Mouse (Mus musculus): ENCODE data around the gene Ephx3. TPM values are rescaled to one million over a fixed set of nuclear protein-coding genes. Genes with fewer than 3 reads are reported as not detected.
"Not testable (repeated sequence)": the region's sequence is repeated elsewhere in the genome, so short reads cannot be mapped to it uniquely, and the experiment has no call there.

Ephx3 gene
- not detected in 2 replicates for polyA plus RNA-seq (2014; fragmentation: Nextera tagmentation; extraction: Ambion mirVana)

- WGBS: 6% methylated on average over 42 of the region's 42 CpGs
- ATAC-seq (peak; percentile 40; the same call in 1 of the 2 replicates), DNase-seq (ENCODE audit: low spot score) (peak; percentile 55)
- H3K9me3 ChIP-seq (replicated peaks; ENCODE audit: control insufficient read depth, low read length): no peaks in the 10 kb centered on the region
- H3K4me2 ChIP-seq (ENCODE audit: low read length): peak within 1 kb of the TSS; percentile 71
- H3K36me3 ChIP-seq (ENCODE audit: control insufficient read depth, insufficient read depth, low read length): no peaks in the 10 kb centered on the region
- H3K27ac ChIP-seq (ENCODE audit: low read depth, low read length): no peak within 1 kb of the TSS
- peak within 1 kb of the TSS; percentile 31 for H3K4me3 ChIP-seq (ENCODE audit: low read depth, low read length)
- H3K27me3 ChIP-seq (replicated peaks; ENCODE audit: control insufficient read depth, insufficient read depth, low read length): no peaks in the 10 kb centered on the region
- H3K9ac ChIP-seq (ENCODE audit: low read length): peak within 1 kb of the TSS; percentile 46
- H3K4me1 ChIP-seq (ENCODE audit: control insufficient read depth, insufficient read depth, low read length): 0 out of 2 replicates have a peak, but pooled peaks cover 2% of the 10 kb centered on the region
Measured at GRCm38 (mm10) chr17:32188863-32189636, at the start of gene Ephx3. TSS of gene Ephx3 (minus strand) at chr17:32189549.

- H3K4me2 ChIP-seq (ENCODE audit: low read length): no peak overlapping the region
- no peak overlapping the region for H3K4me3 ChIP-seq (ENCODE audit: low read depth, low read length)
- H3K36me3 ChIP-seq (ENCODE audit: control insufficient read depth, insufficient read depth, low read length): 0 out of 2 replicates have a peak, but pooled peaks cover 4% of the 10 kb centered on the region
- DNase-seq (ENCODE audit: low spot score): no peak
- no peak for ATAC-seq
- peaks cover 6% of the 10 kb centered on the region; the same call in 1 of the 2 replicates for H3K4me1 ChIP-seq (ENCODE audit: control insufficient read depth, insufficient read depth, low read length)
- no peaks in the 10 kb centered on the region for H3K9me3 ChIP-seq (replicated peaks; ENCODE audit: control insufficient read depth, low read length)
- no peak overlapping the region for H3K9ac ChIP-seq (ENCODE audit: low read length)
- WGBS: 92% methylated on average over 1 of the region's 1 CpGs
- H3K27ac ChIP-seq (ENCODE audit: low read depth, low read length): no peak overlapping the region
- no peaks in the 10 kb centered on the region for H3K27me3 ChIP-seq (replicated peaks; ENCODE audit: control insufficient read depth, insufficient read depth, low read length)
Measured at GRCm38 (mm10) chr17:32238589-32238988, 49.2 kb upstream of the Ephx3 start.

- no peak overlapping the region for H3K4me2 ChIP-seq (ENCODE audit: low read length)
- no peak overlapping the region for H3K4me3 ChIP-seq (ENCODE audit: low read depth, low read length)
- DNase-seq (ENCODE audit: low spot score) (peak; percentile 92), ATAC-seq (peak; percentile 79)
- WGBS: 36% methylated on average over 5 of the region's 5 CpGs
- no peaks in the 10 kb centered on the region for H3K36me3 ChIP-seq (ENCODE audit: control insufficient read depth, insufficient read depth, low read length)
- no peak overlapping the region for H3K9ac ChIP-seq (ENCODE audit: low read length)
- peaks cover 6% of the 10 kb centered on the region; the same call in 1 of the 2 replicates for H3K4me1 ChIP-seq (ENCODE audit: control insufficient read depth, insufficient read depth, low read length)
- H3K9me3 ChIP-seq (replicated peaks; ENCODE audit: control insufficient read depth, low read length): no peaks in the 10 kb centered on the region
- H3K27ac ChIP-seq (ENCODE audit: low read depth, low read length): peak overlapping the region; percentile 71
- no peaks in the 10 kb centered on the region for H3K27me3 ChIP-seq (replicated peaks; ENCODE audit: control insufficient read depth, insufficient read depth, low read length)
Measured at GRCm38 (mm10) chr17:32235534-32236191, 46.3 kb upstream of the Ephx3 start.

GRCm38 (mm10) chr17:32233174-32233573 is 43.8 kb upstream of the Ephx3 start:
- ATAC-seq: peak; percentile 28; the same call in 1 of the 2 replicates

DNA sequence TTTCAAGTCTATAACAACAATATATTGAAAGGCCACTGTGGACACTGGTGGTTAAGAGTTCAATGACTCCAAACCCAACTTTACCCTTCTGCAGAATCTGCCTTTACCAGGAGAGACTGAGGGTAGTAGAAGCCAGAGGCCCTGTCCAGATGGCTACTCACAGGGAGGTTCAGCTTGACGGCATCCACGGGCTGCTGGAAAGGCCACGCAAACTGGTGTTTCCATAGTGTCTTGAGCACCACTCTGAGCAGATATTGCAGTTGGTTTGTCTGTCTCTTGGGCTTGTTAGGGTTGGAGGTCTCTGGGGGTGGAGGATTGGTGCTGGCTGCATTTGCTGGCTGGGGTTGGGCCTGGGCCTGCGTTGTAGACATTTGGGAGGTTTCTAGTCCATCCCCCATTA is 39.9 kb upstream of the Ephx3 start:
- Histone ChIP-seq H3K36me3 (ENCODE audit: control insufficient read depth, insufficient read depth, low read length) (peaks cover 47% of the 10 kb centered on the region), H3K4me2 (ENCODE audit: low read length) (no peak overlapping the region), H3K27me3 (replicated peaks; ENCODE audit: control insufficient read depth, insufficient read depth, low read length) (no peaks in the 10 kb centered on the region), H3K9me3 (replicated peaks; ENCODE audit: control insufficient read depth, low read length) (no peaks in the 10 kb centered on the region), H3K27ac (ENCODE audit: low read depth, low read length) (no peak overlapping the region), H3K4me1 (ENCODE audit: control insufficient read depth, insufficient read depth, low read length) (no peaks in the 10 kb centered on the region), H3K4me3 (ENCODE audit: low read depth, low read length) (no peak overlapping the region), H3K9ac (ENCODE audit: low read length) (no peak overlapping the region)
- DNase-seq (ENCODE audit: low spot score) (no peak), ATAC-seq (no peak)
- 93% methylated on average over 4 of the region's 4 CpGs for WGBS

More at GRCm38 (mm10) chr17:32233174-32233573, 43.8 kb upstream of the Ephx3 start:
- H3K27ac ChIP-seq (ENCODE audit: low read depth, low read length): no peak overlapping the region
- no peak overlapping the region for H3K4me2 ChIP-seq (ENCODE audit: low read length)
- H3K4me3 ChIP-seq (ENCODE audit: low read depth, low read length): no peak overlapping the region
- no peak overlapping the region for H3K9ac ChIP-seq (ENCODE audit: low read length)
- no peaks in the 10 kb centered on the region for H3K9me3 ChIP-seq (replicated peaks; ENCODE audit: control insufficient read depth, low read length)
- peaks cover 6% of the 10 kb centered on the region; the same call in 1 of the 2 replicates for H3K4me1 ChIP-seq (ENCODE audit: control insufficient read depth, insufficient read depth, low read length)
- no peaks in the 10 kb centered on the region for H3K27me3 ChIP-seq (replicated peaks; ENCODE audit: control insufficient read depth, insufficient read depth, low read length)
- peak; percentile 53 for DNase-seq (ENCODE audit: low spot score)
- H3K36me3 ChIP-seq (ENCODE audit: control insufficient read depth, insufficient read depth, low read length): peaks cover 11% of the 10 kb centered on the region

DNA sequence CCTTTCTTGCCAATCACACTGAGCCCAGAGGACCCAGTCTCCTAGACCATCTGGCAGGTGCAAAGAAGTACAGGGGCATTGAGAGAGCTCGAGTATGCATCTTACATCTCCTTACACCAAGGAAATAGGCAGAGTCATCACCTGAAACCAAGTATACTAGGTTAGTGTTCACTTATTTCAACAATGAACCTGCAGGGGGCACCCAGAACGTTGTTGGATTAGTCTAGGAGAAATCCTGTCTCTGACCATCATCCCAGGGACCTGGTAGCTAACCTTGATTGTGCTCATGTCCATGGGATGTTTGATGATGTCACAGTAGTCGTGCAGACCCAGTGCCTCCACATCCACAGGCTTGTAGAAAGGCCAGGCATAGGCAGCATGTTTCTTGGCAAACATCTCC is 31.5 kb upstream of the Ephx3 start:
- 70% methylated on average over 3 of the region's 3 CpGs for WGBS
- Histone ChIP-seq H3K9me3 (replicated peaks; ENCODE audit: control insufficient read depth, low read length) (no peaks in the 10 kb centered on the region), H3K27ac (ENCODE audit: low read depth, low read length) (no peak overlapping the region), H3K4me3 (ENCODE audit: low read depth, low read length) (no peak overlapping the region), H3K4me1 (ENCODE audit: control insufficient read depth, insufficient read depth, low read length) (no peaks in the 10 kb centered on the region), H3K9ac (ENCODE audit: low read length) (no peak overlapping the region), H3K4me2 (ENCODE audit: low read length) (no peak overlapping the region), H3K27me3 (replicated peaks; ENCODE audit: control insufficient read depth, insufficient read depth, low read length) (no peaks in the 10 kb centered on the region), H3K36me3 (ENCODE audit: control insufficient read depth, insufficient read depth, low read length) (peaks cover 92% of the 10 kb centered on the region)
- no peak for ATAC-seq
- peak; percentile 8 for DNase-seq (ENCODE audit: low spot score)

DNA sequence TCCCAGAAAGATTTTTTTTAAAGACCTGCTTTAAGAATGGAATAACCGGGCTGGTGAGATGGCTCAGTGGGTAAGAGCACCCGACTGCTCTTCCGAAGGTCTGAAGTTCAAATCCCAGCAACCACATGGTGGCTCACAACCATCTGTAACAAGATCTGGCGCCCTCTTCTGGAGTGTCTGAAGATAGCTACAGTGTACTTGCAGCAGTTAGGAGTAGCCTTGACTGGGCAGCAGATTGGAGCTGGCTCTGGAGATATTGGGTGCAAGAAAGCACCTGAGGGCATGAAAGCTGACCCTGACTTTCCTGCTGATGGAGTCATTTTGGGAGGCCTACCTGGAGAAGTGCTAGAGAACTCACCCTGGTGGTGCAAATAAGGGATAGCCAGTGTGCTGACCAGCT is 26.2 kb upstream of the Ephx3 start:
- H3K9me3 ChIP-seq (replicated peaks; ENCODE audit: control insufficient read depth, low read length); H3K27me3 ChIP-seq (replicated peaks; ENCODE audit: control insufficient read depth, insufficient read depth, low read length); DNase-seq (ENCODE audit: low spot score); H3K4me1 ChIP-seq (ENCODE audit: control insufficient read depth, insufficient read depth, low read length); H3K4me3 ChIP-seq (ENCODE audit: low read depth, low read length); H3K27ac ChIP-seq (ENCODE audit: low read depth, low read length); ATAC-seq; H3K9ac ChIP-seq (ENCODE audit: low read length); H3K4me2 ChIP-seq (ENCODE audit: low read length): not testable (repeated sequence)
- H3K36me3 ChIP-seq (ENCODE audit: control insufficient read depth, insufficient read depth, low read length): peaks cover 94% of the 10 kb centered on the region
- WGBS: 74% methylated on average over 4 of the region's 4 CpGs

- not testable (repeated sequence) for H3K4me2 ChIP-seq (ENCODE audit: low read length); H3K9ac ChIP-seq (ENCODE audit: low read length)
- peaks cover 94% of the 10 kb centered on the region for H3K36me3 ChIP-seq (ENCODE audit: control insufficient read depth, insufficient read depth, low read length)
Measured at GRCm38 (mm10) chr17:32211554-32211953, 22.2 kb upstream of the Ephx3 start.

GRCm38 (mm10) chr17:32209752-32210151 is 20.4 kb upstream of the Ephx3 start:
- DNase-seq (ENCODE audit: low spot score) (peak; percentile 64), ATAC-seq (peak; percentile 67)
- Histone ChIP-seq H3K36me3 (ENCODE audit: control insufficient read depth, insufficient read depth, low read length) (peaks cover 95% of the 10 kb centered on the region), H3K4me3 (ENCODE audit: low read depth, low read length) (no peak overlapping the region), H3K27ac (ENCODE audit: low read depth, low read length) (no peak overlapping the region), H3K27me3 (replicated peaks; ENCODE audit: control insufficient read depth, insufficient read depth, low read length) (no peaks in the 10 kb centered on the region), H3K9me3 (replicated peaks; ENCODE audit: control insufficient read depth, low read length) (no peaks in the 10 kb centered on the region), H3K9ac (ENCODE audit: low read length) (no peak overlapping the region), H3K4me1 (ENCODE audit: control insufficient read depth, insufficient read depth, low read length) (no peaks in the 10 kb centered on the region), H3K4me2 (ENCODE audit: low read length) (no peak overlapping the region)
- 29% methylated on average over 3 of the region's 3 CpGs for WGBS

More at GRCm38 (mm10) chr17:32211554-32211953, 22.2 kb upstream of the Ephx3 start:
- not testable (repeated sequence) for H3K4me1 ChIP-seq (ENCODE audit: control insufficient read depth, insufficient read depth, low read length); H3K4me3 ChIP-seq (ENCODE audit: low read depth, low read length); H3K27me3 ChIP-seq (replicated peaks; ENCODE audit: control insufficient read depth, insufficient read depth, low read length); ATAC-seq; H3K9me3 ChIP-seq (replicated peaks; ENCODE audit: control insufficient read depth, low read length); DNase-seq (ENCODE audit: low spot score); H3K27ac ChIP-seq (ENCODE audit: low read depth, low read length)
- WGBS: 93% methylated on average over 6 of the region's 6 CpGs

Measured in forebrain, embryonic 14.5 days (tissue).